Mouse (Mus musculus) liver, postnatal 0 days (tissue): ENCODE results near the gene Ppp1r13b.

ENCODE experiments used
- CTCF ChIP-seq: sonication (generic); IDR thresholded peaks from 2 replicates; pipeline ENCODE4 v1.5.1; 2016; ENCODE audit warnings: antibody characterized with exemption, low read depth
- EP300 ChIP-seq: IDR thresholded peaks from 2 replicates; pipeline ENCODE4 v1.6.1; 2016; ENCODE audit warnings: antibody characterized with exemption, low read depth, mild to moderate bottlenecking

GRCm38 (mm10) chr12:111853546-111853945 is 54.4 kb downstream of the Ppp1r13b start:
- no peak for TF ChIP-seq CTCF
- no peak for TF ChIP-seq EP300
